Mouse (Mus musculus): ENCODE results near the gene Lipc.

The Lipc gene

DNA sequence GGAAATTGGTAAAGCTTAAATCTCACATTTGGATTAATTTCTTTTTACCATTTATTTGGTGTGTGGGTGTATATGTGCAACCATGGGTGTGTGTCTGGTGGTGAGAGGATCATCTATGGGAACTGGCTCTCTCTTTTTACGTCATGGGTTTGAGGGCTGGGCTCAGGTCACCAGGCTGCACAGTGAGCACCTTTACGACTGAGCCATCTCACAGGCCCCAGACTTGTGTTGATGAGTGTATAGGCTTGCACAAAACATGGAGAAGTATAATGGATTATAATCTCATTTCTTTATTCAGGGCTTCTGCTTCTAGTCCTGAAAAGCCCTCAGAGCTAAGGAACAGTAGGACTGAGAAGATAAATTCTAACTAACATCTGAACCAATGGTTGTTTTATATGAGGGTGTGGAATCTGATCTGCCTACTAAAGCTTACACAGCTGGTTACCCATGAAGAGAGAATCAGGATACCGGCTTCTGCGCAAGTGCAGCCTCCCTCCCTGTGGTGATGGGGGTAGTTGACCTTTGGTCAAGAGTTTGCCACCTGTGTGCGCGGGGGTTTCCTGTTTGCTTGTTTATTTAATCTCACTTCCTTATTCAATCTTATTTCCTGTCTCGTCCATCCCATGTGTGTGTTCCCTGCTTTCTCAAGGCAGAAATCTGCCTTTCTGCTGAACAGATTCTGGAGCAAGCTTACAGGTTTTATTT lies 122.1 kb downstream of the Lipc start:
- intact Hi-C loops (cut with DNase I), result no loop called here

DNA sequence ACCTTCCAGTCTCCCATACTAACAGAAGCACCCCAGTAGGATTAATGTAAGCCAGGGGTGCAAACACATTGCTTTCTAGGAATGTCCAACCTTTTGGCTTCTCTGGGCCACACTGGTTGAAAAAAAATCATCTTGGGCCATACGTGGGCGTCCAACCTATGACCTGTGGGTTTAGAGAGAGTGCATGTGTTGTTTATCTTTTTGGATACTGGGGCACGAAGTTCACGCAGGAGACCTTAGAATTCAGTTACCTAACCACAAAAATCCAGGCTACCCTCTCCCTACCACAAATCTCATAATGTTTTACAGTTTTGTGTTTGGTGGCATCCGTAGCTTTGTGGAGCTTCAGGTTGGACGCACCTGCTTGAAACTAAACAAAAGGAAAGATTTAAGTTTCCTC lies 124.1 kb downstream of the Lipc start:
- intact Hi-C loops (cut with DNase I), result no loop called here

DNA sequence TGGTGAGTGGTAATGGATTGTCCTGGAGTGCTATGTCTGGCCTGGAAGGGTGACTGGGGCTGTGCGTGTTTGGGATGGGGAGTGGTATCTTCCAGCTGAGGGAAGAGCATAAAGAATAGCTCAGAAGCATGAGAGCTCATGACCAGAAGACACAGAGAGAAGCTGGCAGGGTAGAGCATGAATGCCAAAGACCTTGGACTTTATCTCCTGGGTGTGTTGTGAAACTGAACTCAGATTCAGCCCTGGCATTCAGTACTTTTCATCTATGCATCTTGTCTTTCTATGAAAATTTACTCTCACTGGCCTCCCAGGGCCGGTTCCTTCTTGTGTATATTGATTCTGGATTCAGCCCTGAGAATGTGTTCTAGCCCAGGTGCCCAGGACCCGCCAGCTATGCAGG lies 127.9 kb downstream of the Lipc start:
- intact Hi-C loops (cut with DNase I), result no loop called here

GRCm38 (mm10) chr9:70818739-70819138 lies 133.3 kb downstream of the Lipc start:
- intact Hi-C loops (cut with DNase I), result no loop called here

DNA sequence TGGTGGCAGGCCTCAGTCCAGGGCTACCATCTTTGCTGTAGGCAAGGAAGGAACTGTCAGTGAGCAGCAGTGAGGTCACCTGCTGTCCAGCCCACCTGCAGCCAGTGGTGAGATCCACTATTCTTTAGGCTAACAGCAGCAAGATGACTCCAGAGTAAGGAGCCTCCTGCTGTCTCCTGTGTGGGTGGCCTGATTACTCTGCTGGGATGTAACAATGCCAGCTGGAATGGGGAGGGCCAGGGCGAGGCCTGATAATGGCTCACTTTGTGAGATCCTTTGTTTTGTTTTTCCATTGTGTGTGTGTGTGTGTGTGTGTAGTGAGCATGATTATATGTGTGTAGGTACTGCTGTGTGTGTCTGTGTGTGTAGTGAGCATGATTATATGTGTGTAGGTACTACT lies 134.6 kb downstream of the Lipc start:
- intact Hi-C loops (cut with DNase I), result no loop called here

- intact Hi-C loops (cut with DNase I), result no loop called here
Measured at GRCm38 (mm10) chr9:70816701-70817305, 135.2 kb downstream of the Lipc start.

DNA sequence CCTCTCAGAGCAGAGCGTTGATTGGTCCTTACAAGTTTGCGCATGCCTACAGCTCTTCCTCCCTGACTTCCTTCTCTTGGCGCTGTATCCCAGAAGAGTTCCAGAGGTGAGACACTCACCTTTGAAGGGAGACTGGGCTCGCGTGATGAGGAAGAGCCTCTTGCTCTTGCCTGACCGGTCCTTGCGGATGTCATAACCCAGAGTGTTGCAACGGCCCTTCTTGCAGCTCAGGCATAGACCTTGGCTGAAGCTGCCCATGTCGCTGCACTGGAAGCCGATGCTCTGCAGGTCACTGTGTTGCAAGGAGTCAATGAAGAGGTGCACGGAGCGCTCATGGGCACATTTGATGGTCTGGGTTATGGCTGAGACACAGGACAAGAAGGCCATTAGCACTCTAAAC lies 139.5 kb downstream of the Lipc start:
- intact Hi-C loops (cut with DNase I), result no loop called here

- intact Hi-C loops (cut with DNase I), result no loop called here
Measured at GRCm38 (mm10) chr9:70807714-70808113, 144.3 kb downstream of the Lipc start.

GRCm38 (mm10) chr9:70806069-70806468 lies 146.0 kb downstream of the Lipc start:
- intact Hi-C loops (cut with DNase I), result no loop called here

GRCm38 (mm10) chr9:70802816-70803215 lies 149.2 kb downstream of the Lipc start:
- intact Hi-C loops (cut with DNase I), result no loop called here

DNA sequence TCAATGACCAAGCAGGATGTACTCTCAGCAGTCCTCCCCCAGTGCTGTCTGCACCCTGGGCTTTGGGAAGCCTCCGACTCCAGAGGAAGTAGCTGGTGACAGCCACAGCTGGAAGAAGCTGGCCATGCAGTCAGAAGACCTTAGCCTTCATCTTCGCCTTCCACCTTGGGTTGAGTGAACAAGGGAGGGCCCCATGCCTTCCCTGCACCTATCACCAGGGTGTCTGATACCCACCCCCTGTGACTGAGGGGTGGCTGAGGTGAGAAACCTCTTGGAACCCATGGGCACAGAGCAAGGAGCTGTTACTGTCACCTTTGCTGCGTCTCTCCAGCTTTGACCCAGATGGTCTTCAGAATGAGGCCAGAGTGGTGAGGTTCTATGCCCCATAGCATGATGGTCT lies 150.3 kb downstream of the Lipc start:
- intact Hi-C loops (cut with DNase I), result no loop called here

GRCm38 (mm10) chr9:70800588-70801315 lies 151.3 kb downstream of the Lipc start:
- intact Hi-C loops (cut with DNase I), result no loop called here

- intact Hi-C loops (cut with DNase I), result no loop called here
Measured at GRCm38 (mm10) chr9:70795439-70795757, 156.6 kb downstream of the Lipc start.

DNA sequence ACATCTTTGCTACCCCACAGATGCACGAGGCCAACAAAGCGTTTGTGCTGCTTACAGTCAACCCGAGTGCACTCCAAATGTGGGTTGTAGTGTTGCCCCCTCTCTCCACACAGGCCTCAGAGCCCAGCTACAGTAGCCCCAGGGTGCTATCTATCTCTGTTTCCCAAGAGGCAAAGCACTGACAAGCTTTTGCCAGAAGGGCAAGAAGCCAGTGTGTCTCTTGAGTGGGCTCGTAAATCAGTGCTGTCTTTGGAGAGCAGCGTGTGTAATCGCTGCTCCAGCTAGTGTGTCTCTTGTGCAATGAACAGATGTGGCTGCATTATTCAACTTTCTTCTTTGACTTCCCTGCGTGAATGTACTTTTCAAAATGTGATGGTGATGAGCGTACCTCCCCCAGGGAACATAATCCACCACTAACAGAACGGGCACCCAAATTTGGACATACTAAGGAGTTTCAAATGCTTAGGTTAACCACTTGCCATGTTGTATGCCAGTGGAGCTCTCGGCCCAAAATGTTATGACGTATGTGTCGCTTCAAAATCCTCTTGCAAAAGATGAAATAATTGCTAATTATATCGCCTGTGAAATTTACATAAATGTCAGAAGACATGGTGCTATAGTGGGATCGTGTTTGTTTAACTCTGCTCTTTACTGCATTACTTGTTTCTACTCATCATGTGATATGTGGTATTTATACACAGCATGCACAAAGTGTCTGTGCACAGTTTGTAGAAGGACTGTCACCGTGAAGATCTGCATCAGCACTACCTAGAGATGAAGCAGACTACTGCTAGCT lies 157.2 kb downstream of the Lipc start:
- intact Hi-C loops (cut with DNase I), result no loop called here

DNA sequence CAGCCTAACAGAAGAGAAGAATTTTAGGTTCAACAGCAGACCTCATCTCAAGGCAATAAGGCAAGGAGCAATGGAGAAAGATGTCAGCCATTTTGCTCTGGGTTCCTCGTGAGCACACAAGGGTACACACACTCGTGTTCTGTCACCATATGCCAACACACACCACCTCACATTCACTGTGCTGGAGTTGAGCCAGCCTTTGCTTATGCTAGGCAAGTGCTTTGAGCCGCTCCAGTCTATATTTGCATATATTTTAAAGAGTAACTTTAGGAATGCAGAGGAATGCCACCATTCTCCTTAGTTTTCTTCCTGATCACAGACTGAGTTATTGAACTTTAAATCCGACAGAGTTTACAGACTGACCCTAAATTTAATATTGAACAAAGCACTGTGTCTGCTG lies 161.4 kb downstream of the Lipc start:
- intact Hi-C loops (cut with DNase I), result no loop called here

- intact Hi-C loops (cut with DNase I), result no loop called here
Measured at GRCm38 (mm10) chr9:70788705-70789104, 163.3 kb downstream of the Lipc start.

DNA sequence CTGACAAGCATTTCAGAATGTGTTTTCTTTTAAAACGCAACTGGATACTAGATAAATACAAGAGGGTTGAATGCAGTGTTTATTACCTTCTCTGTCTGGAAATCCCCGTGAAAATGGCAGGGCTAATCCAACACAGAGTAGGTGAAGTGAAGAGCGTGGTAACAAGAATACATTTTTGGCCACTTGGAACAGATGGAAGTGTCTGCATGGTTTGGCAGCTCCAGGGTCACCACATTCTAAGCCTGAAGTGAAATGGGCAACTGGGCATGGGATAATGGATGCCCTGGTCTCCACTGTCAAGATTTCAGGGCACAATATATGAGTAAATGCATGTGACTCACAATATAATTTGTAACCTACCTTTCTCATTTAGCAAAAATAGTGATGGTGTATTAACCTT lies 169.8 kb downstream of the Lipc start:
- intact Hi-C loops (cut with DNase I), result no loop called here

DNA sequence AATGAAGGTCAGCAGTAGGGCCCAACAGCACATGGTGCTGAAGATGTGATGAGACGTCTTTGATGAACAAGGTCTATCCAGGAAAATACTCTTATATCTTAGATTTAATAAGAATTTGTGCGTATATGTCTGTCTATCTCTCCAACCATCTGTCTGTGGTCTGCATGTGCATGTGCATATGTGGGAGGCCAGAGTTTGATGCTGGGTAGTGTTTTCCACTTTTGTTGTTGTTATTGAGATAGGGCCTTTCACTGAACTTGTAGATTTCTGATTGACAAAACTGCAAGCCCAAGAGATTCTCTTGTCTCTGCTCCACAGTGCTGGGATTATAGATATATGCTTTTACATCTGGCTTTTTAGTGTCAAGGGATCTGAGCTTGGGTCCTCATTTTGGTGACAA lies 176.5 kb downstream of the Lipc start:
- intact Hi-C loops (cut with DNase I), result no loop called here

DNA sequence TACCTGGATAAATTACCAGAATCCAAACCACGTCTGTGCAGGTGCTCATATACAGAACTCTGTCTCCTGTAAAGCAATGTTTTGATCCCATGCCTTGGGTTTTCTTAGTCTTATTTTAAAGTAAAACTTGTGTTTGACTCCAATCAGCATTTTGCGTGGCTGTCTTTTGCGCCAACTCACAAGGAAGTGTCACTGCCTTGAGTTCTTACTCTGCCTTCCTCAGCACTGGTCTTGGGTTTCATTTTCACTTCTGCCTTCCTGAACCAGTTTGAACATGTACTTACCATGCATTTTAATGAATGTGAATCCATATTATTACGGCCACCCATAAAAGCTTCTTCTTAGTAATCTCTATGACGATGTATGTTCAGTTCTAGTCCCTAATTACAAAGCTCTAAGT lies 191.1 kb downstream of the Lipc start:
- intact Hi-C loops (cut with DNase I), result no loop called here

GRCm38 (mm10) chr9:70751504-70752222 lies 200.4 kb downstream of the Lipc start:
- intact Hi-C loops (cut with DNase I), result no loop called here
